Mouse (Mus musculus): Measurements from ENCODE around the gene Ankrd60.

Ankrd60 gene

DNA sequence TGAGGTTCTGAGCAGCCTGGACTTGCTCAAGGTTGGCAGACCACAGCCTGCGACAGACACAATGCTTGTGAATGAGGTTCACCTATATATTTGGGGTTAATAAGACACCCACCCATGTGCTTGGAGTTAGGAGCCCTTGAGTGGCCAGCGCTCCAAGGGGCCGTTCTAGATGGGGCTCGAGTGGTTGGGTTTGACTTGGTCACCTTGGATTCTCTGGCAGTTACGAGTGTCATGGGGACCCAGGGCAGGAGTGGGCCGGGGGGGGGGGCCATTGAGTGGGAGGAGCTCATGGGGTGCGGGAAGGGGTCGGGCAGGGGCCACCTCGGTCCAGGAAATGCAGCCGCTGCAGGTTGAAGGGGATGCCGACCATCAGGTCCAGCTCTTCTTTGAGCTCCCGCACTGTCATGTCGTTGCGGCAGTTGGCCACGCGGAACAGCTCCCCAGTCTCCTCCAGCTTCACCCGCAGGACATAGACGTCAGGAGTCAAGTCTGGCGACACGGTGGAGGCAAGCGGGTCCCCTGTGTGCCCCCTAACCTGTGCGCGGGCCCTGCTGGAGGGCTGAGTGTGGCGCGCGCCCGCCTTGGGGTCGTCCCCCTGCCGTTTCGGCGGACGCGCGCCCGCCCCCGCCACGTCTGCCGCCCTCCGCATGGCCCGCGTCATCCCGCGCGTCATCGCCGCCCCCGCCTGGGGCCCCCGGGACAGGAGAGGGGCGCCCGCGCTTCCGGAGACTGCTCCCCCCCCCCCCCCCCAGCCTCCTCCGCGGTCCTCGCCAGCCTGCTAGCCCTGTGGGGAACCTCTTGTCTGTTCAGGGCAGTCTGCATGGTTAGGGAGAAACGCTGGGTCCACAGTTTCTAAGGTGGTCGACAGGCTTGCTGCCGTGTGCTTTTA, at the start of gene Ankrd60:
TSS of gene Ankrd60 (minus strand) at position 697 of the 889 bp plus-strand sequence.
- DNase-seq (ENCODE audit: low spot score) = peak; percentile 86

DNA sequence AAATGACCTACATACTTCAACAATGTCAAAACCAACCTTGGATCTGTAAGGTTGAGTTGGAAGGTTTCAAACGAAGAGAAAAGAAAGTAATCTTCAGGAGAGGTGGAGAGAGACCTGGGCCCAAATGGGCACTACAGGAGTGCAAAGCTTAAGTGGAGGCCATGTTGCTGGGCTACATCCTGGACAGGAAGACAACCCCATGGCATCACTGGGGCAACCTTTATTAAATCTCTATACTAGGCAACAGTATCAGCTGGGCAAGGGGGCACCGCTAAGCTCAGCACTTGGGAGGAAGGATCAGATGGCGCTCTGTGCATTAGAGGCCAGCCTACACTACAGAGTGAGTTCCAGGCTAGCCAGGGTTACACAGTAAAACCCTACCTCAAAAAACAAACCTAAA, 47.6 kb upstream of the Ankrd60 start:
- no peak for DNase-seq (ENCODE audit: low spot score)

DNA sequence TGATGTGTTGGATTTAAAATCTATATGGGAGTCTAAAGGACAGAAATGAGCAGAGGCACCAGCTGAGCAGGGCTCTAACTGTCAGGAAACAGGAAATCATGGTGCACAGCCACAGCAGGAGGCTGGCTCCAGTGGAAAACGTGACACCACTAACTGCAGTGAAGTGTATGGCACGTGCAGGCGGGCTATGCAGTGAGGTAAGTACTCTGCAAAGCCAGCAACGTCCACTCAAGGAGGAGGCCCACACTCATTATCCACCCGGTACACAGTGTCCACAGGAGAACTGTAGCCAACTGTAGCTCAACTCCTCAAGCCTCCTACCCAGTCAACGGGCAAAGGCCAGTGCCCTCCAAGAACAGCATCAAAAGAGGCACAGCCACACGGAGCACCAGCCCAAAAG, 46.5 kb upstream of the Ankrd60 start:
- DNase-seq (ENCODE audit: low spot score) = no peak

DNA sequence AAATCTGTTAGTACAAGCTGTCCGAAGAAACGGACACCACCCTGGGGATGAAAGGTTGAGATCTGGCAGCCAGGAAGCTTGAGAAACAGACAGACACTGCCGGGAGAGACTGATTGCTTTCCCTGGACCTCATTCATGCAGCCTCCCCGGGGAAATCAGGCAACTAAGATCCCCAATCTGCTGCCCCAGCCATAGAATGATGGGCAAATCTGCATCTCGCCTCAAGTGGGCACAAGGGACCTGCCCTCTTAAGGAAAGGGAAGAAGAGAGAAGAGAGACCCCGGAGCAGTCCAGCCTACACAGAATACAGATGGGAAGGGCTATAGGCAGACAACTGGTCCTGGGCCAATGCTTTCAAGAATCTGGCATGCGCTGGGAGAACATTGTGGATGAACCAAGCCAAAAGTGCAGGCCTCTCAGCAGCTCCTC, 44.0 kb upstream of the Ankrd60 start:
- DNase-seq (ENCODE audit: low spot score) = no peak

DNA sequence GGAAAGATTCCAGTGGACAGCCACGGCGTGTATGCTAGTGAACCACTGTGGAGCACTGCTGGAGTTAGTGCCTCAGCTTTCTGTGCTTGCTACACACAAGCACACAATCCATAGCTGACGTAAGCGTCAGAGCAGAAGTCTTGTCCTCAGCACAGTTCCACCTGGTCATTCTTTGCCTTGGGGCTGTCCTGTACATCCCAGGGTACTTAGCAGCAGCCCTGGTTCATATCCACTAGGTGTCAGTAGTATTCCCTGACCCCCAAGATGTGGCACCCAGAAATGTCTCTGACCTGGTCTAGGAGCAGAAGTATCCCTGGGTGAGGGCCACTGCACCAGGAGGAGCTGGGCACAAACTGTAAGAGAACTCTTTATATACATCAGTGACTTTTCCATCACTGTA, 42.5 kb upstream of the Ankrd60 start:
- no peak for DNase-seq (ENCODE audit: low spot score)

DNA sequence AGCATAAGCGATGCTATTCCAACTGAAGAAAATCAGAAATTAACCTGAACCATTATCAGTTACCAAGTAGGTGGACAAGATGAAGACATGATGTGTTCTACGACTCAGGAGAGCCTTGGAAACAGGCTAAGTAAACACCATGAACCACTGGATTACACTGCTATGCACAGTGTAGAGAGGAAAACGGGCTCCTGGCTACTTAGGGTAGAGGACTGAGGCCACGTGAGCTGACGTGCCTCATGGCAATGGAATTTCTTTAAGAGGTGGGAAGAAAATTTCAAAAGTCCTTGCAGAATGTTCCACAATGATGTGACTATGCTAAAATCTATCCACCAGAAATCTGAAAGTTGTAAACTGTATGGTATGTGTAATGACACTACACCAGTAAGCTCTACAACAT, 41.0 kb upstream of the Ankrd60 start:
- DNase-seq (ENCODE audit: low spot score) = no peak

DNA sequence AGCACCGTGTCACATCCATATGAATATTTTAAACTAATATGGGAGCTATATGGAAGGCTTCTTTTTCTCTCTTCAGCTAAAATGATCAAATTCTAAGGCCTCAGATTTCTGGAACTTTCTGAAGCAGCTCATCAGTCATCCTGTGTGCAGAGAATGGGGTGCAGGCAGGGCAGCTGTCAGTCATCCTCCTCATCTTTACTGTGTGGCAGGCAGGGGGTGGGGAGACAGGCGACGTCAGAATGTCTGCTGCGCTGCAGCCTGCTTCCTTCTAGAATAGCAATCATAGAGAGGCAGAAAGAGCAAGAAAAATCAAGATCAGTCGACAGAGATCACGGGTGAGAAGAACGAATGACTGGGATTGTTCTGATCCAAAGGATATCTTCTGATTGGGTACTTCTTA, 38.0 kb upstream of the Ankrd60 start:
- no peak for DNase-seq (ENCODE audit: low spot score)

DNA sequence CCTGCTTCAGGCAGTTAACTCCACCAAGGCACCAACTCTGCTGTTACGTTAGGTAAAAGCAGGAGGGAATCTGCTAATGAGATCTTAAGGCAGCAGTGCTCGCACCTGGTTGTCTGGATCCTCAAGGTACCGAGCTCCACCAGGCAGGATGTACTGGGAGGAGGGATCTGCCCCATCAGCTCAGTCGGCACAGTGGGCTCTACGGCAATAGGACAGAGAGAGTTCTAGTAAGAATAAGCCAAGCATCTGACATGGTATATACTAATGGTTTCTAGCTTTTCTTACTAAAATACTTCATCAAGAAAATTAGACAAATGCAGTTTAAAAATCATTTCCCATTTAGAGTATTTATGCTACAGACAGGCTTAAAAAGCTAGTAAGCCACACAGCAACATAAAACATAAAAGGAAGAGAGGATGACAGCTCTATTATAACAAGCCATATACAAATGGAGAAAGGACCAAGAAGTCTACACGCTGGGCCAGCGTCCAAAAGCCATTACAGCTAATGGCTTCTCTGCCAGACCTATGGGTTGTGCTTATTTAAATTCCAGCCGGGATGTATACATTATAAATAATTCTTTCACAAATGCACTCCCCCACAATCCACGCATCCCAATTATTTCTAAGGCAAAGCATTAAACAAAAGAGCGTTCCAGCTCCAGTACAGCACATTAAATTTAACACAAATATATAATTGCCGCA, 37.4 kb upstream of the Ankrd60 start:
- no peak for DNase-seq (ENCODE audit: low spot score)

DNA sequence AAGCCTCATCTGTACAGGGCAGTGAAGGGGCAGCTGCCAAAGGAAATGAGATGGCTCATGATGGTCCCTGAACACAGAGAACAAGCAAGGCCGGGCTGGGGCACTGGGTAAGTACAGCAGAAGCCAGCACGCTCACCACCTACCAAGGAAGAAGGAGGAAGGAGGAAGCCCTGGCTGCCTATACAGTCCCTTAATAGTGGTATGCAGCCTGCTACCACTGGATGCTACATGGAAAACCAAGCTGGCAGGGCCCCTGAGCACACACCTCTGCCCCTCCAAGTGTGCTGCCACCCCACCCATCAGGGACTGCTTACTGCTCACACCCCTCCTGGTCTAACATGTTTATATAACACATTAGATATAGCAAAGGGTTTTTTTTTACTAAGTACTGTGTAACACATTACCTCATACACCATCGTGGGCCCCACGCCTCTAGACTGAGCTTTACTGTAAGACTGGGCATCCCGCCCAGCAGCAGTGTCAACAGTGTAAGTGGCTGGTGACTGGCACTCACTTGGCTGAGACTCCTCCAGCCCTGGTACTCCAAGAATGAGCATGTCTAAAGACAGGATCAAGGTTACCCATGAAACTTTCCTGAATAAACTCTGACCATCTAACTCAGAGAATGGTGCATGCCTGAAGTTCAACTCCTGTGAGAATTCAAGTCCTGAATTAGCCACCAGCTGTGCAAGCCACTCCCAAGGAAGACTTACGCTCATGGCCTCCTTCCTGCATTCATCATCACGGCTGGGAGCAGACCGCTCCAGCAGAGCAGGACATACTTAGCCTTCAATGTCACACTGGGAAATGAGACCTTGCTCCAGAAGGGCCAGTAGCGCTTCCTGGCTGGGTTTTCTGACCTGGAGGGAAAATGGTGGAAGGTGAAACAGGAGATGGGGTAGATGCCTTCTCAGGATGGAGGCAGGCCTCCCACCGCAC, 30.1 kb upstream of the Ankrd60 start:
- DNase-seq (ENCODE audit: low spot score) = no peak

DNA sequence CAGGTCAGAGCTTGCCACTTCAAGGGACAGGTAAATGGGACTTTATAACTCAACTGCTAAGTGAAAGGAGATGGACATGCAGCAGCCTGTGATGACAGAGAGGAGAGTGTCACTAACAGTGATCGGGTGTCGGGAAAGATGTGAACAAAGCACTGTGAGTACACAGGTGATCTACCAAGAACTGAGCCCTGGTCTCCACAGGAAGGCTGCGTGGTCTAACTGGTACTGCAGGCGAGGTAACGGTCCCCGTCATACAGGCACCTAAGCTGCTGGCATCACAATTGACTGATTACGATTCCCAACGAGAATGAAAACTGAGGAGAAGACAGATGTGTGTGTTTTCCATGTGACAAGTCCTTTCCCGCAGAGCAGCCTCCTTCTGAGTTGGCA, 28.2 kb upstream of the Ankrd60 start:
- no peak for DNase-seq (ENCODE audit: low spot score)

DNA sequence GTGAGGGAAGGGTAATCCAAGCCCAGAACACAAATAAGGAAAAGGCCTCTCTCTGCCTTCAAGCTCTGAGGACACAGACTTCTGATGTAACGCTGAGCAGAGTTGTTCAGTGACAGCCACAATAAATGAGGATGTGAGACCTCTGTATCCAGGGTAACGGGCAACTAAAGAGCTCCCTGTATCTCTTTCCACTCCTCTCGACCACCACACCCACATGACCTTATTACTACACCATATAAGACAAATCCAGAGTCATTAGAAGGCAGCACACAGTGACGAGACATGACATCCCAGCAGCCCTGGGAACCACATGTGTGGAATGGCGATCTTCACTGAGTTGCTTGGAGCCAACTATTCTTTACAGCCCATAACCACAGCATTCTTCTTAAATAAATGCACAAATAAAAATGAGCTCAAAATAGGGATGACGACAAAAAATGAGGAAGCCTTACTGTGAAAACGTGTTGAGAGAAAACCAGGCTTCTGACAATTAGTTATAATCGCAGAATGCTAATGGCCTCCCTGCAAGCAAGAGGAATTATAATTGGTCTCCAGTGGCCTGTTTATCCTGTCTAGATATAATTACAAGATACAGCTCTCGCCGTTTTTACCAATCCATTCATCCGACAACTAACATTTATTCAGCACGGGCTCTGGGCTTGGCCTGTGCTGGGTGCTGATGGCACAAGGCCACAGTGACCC, 27.7 kb upstream of the Ankrd60 start:
- DNase-seq (ENCODE audit: low spot score) = no peak

DNA sequence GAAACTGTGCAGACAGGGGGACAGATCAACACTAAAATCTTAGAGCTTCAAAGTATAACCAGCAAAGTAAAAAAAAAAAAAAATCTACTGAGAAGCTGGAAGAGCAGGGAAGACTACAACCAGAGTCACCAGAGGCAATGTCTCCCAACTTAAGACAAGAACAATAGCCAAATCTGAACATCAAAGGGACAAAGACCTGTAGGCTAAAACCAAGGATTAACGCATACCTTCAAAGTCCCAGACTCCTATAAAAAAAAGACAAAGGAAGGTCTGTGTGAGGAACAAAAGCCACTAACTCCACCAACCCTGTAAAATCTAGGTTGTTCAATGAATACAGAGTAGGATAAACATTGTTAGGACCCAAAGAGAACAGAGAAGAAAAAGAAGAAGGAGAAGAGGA, 23.7 kb upstream of the Ankrd60 start:
- no peak for DNase-seq (ENCODE audit: low spot score)

DNA sequence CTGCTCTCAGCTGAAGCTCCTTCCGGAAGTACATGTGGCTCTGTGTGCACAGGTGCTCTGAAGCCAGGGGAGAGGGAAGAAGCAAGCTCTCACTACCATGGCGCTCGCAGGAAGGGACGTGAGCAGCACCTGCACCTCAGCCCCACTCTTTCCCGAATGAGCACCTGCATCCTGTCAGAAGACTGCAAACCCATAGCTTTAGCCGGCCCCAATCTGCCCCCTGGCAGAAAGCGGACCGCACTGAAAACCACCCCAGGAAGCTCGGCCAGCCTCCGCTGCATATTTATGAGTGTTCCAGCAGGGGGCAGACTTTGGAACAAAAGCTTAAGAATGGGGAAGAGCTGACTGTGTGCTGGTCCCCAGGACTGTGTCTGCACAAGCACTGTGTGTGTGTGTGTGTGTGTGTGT, 17.2 kb upstream of the Ankrd60 start:
- DNase-seq (ENCODE audit: low spot score) = peak; percentile 67

DNA sequence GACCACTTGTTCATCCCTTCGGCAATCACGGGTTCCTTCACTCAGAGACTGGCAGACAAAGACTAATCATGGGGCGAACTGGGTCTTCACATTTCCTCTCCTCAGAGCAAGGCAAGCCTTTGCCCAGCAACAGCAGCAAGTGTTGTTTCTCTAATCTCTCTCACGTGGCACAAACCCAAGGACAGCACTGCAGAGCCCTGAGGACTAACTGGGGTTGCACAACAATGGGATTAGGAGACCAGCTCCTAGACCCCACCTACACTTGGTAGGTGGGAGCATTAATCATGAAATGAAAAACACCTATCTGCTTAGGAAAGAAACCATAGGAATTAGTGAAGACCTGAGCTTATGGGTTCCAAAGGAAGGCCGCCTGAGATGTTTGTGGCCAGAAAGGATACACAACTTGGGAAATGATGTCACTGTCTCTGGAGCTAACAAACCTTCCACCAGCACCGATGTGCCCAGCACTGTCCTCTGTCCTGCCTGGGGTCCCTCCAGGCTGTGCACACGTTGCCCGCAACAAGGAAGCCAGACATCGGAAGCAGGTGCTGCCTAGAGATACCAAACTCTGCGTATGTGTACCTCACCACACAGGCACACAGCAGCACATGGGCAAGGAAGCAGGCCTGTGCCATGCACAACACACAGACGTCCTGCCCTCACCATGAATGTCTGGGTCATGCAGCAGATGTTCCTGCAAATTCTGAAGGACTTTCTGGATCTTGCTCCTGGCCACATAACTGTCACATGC, 16.3 kb upstream of the Ankrd60 start:
- no peak for DNase-seq (ENCODE audit: low spot score)

DNA sequence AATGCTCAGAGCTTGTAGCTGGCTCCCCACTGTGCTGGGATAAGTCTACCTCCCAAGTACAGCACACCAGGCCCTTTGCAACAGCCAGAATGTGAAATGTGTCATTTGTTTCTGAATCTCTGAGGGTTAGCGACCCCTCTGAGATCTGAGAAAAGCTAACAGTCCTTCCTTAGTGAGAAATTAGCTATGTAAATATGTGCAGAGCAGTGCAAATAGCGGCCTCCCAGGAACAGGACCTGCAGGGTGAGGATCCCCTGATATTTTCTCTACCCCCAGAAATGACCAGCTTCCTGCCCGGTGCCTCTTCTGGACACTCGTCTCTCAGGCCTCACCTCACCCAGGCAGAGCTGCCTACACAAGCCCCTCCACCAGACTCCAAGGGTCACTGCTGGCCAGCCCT, 15.7 kb upstream of the Ankrd60 start:
- no peak for DNase-seq (ENCODE audit: low spot score)

DNA sequence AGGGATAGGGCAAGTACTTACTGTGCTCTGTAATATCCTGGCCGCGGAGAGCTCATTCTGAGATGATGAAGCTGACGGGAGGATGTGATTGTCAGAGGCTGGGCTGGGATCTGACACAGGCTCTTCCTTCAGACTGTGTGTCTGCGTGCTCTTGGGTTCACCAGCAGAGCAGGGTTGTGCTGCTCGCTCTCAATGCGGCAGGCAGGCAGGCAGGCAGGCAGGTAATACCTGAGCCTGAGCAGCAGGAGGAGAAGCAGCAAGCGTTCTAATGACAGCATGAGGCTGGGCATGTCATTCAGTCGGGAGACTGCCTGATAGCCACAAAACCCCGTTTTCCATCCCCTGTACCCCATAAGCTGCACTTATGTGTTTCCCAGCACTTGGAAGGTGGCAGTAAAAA, 14.6 kb upstream of the Ankrd60 start:
- DNase-seq (ENCODE audit: low spot score) = no peak

DNA sequence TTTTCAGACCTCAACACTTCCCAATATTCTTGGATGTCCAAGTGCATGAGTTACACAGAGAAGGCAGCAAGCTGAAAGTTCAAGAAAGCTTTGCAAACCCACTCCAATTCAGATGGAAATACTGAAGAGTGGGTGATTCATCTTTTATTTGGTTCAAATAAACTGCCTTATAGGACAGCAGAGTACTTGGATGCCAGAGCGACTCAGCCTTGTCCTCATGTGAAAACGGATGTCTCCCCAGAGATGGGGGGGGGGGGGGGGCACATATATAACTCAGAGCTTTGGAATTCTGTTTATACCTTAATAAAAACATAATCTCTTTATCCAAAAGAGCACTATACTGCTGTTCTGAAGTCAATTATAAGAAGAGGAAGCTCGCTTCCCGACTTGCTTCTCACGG, 9.2 kb upstream of the Ankrd60 start:
- no peak for DNase-seq (ENCODE audit: low spot score)

DNA sequence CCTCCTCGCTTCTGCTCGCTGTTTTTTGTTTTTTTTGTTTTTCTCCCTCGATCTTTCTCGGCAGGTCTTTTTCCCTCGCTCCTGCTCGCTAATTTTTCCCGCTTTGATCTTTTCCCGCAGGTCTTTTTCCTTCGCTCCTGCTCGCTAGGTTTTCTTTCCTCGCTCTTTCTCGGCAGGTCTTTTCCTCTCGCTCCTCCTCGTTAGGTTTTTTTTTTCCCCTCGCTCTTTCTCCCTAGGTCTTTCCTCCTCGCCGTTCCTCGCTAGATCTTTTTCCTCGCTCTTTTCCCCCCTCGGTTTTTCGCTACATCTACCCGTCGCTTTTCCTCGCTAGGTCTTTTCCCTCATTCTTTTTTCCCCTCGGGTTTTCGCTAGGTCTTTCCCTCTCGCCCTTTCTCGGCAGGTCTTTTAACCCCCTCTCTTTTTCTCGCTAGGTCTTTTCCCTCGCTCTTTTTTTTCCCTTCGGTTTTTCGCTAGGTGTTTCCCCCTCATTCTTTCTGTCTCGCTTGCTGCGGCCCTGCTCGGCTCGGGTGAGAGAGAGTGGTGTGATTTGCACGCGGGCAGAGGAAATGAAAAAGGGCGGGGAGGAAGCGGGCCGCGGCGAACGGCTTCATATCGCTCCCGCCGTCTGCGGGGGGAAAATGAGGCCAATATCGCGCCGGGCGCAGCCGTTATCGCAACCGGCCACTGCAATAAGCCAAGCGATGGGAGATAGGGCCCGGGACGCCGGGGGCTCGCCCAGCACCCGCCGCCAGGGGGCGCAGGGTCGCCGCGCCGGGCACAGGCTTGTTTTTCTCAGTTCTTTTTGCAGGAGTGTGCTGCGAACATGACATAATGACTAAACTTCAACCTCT, 8.2 kb upstream of the Ankrd60 start:
- DNase-seq (ENCODE audit: low spot score) = peak; percentile 68

DNA sequence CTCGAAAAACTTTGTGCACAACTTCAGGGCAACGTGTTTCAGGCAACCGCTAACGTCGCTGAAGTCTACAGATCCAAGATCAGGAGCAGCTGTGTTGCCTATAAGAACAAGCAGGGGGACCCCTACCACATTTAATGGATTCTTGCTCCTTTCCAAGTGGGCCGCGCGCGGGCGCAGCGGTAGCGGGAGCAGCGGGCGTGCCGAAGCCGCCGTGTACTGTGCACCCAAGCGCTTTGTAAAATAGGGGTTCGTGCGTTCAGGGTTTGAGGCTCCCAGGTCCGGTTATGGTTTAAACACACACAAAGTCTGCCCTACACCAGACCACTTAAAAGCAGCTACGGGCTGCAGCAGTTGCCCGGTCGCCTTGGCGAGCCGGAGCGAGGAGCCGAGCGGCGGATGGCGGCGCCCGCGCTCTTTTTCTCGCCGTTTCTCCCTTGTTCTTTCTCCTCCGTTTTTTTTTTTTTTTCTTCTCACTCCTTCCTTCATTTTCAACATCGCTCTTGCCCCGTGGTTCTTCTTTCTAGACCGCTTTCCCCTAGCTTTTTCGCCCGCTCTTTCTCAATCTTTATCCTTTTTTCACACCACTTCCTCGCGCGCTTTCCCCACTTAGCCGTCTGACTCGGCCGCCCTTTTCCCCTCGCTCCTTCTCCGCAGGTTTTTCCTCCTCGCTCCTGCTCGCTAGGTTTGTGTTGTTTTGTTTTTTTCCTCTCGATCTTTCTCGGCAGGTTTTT, 7.4 kb upstream of the Ankrd60 start:
- peak; percentile 17 for DNase-seq (ENCODE audit: low spot score)
